Mouse (Mus musculus): ENCODE measurements at regions not wholly inside any gene's neighbourhood (a gene's known extent, or its start where the extent isn't known, plus 50 kb on each side); places are given as distances from the start of the nearest gene placed in this dataset.

DNA sequence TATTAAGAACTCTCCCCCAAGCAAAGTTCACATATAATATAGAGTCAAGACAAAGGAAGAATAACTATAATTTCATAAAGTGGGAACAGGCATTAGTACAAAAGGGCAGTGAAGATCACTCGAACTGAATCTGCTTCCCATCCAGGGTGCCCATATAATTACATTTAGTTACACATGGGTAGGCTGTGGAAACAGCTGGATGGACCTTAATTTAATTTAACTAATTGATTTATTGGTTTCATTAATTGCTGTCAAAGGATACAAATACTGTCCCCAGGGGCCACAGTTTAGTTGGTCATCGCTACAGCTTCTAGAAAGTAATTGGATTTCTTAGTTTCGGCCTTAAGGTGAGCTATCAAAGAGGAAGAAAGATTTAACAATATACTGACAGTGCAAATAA, 91.4 kb upstream of the Col1a2 start:
- WGBS, result 80% methylated on average over 3 of the region's 3 CpGs
- H3K9me3 ChIP-seq, result no peaks in the 10 kb centered on the region
- H3K4me3 ChIP-seq (replicated peaks), result no peak overlapping the region
- no peak overlapping the region for H3K27ac ChIP-seq
- no peaks in the 10 kb centered on the region for H3K27me3 ChIP-seq
- H3K4me1 ChIP-seq (replicated peaks), result peaks cover 10% of the 10 kb centered on the region; the same call in 1 of the 2 replicates
- no peaks in the 10 kb centered on the region for H3K36me3 ChIP-seq
- no peak overlapping the region for H3K9ac ChIP-seq (replicated peaks)
- no peak for ATAC-seq
- no peak overlapping the region for H3K4me2 ChIP-seq (replicated peaks)

- no peaks in the 10 kb centered on the region for H3K9me3 ChIP-seq
- H3K27me3 ChIP-seq, result no peaks in the 10 kb centered on the region
- no peak overlapping the region for H3K4me2 ChIP-seq (replicated peaks)
- WGBS, result 40% methylated on average over 6 of the region's 6 CpGs
- no peak overlapping the region for H3K9ac ChIP-seq (replicated peaks)
- no peak overlapping the region for H3K4me3 ChIP-seq (replicated peaks)
- H3K4me1 ChIP-seq (replicated peaks), result peaks cover 13% of the 10 kb centered on the region; the same call in 1 of the 2 replicates
- H3K27ac ChIP-seq, result no peak overlapping the region
- ATAC-seq, result no peak
- no peaks in the 10 kb centered on the region for H3K36me3 ChIP-seq
Observed at GRCm38 (mm10) chr6:4414166-4414565, 90.4 kb upstream of the Col1a2 start.

DNA sequence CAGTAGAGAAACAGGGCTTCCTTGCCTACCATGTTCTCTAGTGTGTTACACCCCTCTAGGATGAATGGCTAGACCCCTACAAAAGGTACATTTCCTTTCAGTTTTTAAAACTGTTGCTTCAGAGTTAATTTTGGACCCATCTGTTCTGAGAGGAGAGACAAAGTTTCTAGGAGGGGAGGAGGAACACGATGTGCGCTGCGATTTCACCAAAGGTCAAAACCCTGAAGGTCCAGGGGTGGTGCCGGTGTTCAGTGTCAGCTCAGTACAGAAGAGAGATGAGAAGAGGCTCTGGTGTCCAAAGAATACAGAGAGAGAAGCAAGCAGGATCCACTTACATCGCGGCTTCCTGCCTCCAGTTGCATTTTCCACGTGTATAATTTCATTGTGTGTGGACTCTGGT, 89.4 kb upstream of the Col1a2 start:
- no peak overlapping the region for H3K4me2 ChIP-seq (replicated peaks)
- no peak for ATAC-seq
- no peak overlapping the region for H3K27ac ChIP-seq
- H3K27me3 ChIP-seq, result no peaks in the 10 kb centered on the region
- H3K4me3 ChIP-seq (replicated peaks), result no peak overlapping the region
- 88% methylated on average over 7 of the region's 7 CpGs for WGBS
- peaks cover 13% of the 10 kb centered on the region; the same call in 1 of the 2 replicates for H3K4me1 ChIP-seq (replicated peaks)
- no peaks in the 10 kb centered on the region for H3K9me3 ChIP-seq
- H3K36me3 ChIP-seq, result no peaks in the 10 kb centered on the region
- no peak overlapping the region for H3K9ac ChIP-seq (replicated peaks)

DNA sequence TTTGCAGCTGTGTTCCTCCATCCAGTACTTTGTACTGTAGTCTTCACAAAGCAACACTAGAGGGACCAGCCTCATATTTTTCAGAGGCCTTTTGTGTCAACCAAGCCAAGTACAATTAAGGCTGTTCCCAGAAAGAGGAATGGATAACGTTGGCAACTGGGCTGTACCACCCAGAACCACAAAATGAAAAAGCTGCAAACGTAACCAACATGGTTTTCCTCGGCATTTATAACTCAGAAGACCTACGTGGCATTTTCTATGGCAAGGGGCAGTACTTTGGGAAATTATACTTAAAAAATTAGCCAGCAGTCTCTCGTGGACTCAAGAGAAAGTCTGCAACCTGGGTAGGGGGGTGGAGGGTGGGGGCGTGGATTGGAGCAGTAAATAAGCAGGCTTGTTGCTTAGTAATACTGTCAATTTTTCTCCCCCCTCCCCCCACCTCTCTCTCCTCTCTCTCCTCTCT, 87.3 kb upstream of the Col1a2 start:
- H3K9me3 ChIP-seq, result no peaks in the 10 kb centered on the region
- H3K27me3 ChIP-seq, result no peaks in the 10 kb centered on the region
- 38% methylated on average over 6 of the region's 6 CpGs for WGBS
- peak; percentile 85 for ATAC-seq
- H3K4me2 ChIP-seq (replicated peaks), result no peak overlapping the region
- H3K27ac ChIP-seq, result peak overlapping the region; percentile 40; the same call in 1 of the 2 replicates
- peaks cover 13% of the 10 kb centered on the region; the same call in 1 of the 2 replicates for H3K4me1 ChIP-seq (replicated peaks)
- H3K36me3 ChIP-seq, result no peaks in the 10 kb centered on the region
- no peak overlapping the region for H3K9ac ChIP-seq (replicated peaks)
- no peak overlapping the region for H3K4me3 ChIP-seq (replicated peaks)

DNA sequence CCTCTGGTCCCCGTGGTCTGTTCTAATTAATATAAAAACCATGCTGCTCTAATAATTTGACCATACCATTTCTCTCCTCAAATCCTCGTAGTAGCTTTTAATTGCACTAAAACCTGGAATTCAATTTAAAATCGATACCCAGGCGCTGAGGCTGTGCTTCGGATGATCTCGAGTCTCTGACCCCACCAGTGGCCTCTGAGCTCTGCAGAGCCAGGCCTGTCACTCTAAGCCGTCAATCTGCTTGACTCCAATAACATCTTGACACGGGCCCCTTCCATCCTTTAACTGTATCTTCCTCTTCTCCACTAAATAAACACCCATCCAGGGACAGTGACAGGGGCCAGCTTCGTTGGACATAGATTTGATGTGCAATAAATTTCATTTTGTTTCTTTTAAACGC, 86.2 kb upstream of the Col1a2 start:
- peak; percentile 28; the same call in 1 of the 2 replicates for ATAC-seq
- WGBS, result 60% methylated on average over 10 of the region's 10 CpGs
- H3K4me2 ChIP-seq (replicated peaks), result no peak overlapping the region
- no peak overlapping the region for H3K4me3 ChIP-seq (replicated peaks)
- H3K9me3 ChIP-seq, result no peaks in the 10 kb centered on the region
- peaks cover 13% of the 10 kb centered on the region; the same call in 1 of the 2 replicates for H3K4me1 ChIP-seq (replicated peaks)
- no peak overlapping the region for H3K27ac ChIP-seq
- no peaks in the 10 kb centered on the region for H3K27me3 ChIP-seq
- no peaks in the 10 kb centered on the region for H3K36me3 ChIP-seq
- H3K9ac ChIP-seq (replicated peaks), result 0 out of 2 replicates have a peak overlapping the region, but pooled peaks have one; percentile 14

- ATAC-seq, result no peak
Observed at GRCm38 (mm10) chr6:4418941-4419351, 85.7 kb upstream of the Col1a2 start.

GRCm38 (mm10) chr6:4421466-4421865, 83.1 kb upstream of the Col1a2 start:
- no peaks in the 10 kb centered on the region for H3K36me3 ChIP-seq
- H3K4me2 ChIP-seq (replicated peaks), result no peak overlapping the region
- peaks cover 13% of the 10 kb centered on the region; the same call in 1 of the 2 replicates for H3K4me1 ChIP-seq (replicated peaks)
- no peak for ATAC-seq
- H3K27ac ChIP-seq, result no peak overlapping the region
- no peak overlapping the region for H3K4me3 ChIP-seq (replicated peaks)
- no peaks in the 10 kb centered on the region for H3K27me3 ChIP-seq
- H3K9me3 ChIP-seq, result no peaks in the 10 kb centered on the region
- WGBS, result 84% methylated on average over 7 of the region's 7 CpGs
- H3K9ac ChIP-seq (replicated peaks), result no peak overlapping the region

More at GRCm38 (mm10) chr6:4418941-4419351, 85.7 kb upstream of the Col1a2 start:
- H3K4me2 ChIP-seq (replicated peaks), result no peak overlapping the region
- H3K27me3 ChIP-seq, result no peaks in the 10 kb centered on the region
- H3K4me1 ChIP-seq (replicated peaks), result peaks cover 13% of the 10 kb centered on the region; the same call in 1 of the 2 replicates
- H3K4me3 ChIP-seq (replicated peaks), result no peak overlapping the region
- 90% methylated on average over 5 of the region's 5 CpGs for WGBS
- H3K27ac ChIP-seq, result no peak overlapping the region
- no peaks in the 10 kb centered on the region for H3K36me3 ChIP-seq
- H3K9me3 ChIP-seq, result no peaks in the 10 kb centered on the region
- H3K9ac ChIP-seq (replicated peaks), result no peak overlapping the region

DNA sequence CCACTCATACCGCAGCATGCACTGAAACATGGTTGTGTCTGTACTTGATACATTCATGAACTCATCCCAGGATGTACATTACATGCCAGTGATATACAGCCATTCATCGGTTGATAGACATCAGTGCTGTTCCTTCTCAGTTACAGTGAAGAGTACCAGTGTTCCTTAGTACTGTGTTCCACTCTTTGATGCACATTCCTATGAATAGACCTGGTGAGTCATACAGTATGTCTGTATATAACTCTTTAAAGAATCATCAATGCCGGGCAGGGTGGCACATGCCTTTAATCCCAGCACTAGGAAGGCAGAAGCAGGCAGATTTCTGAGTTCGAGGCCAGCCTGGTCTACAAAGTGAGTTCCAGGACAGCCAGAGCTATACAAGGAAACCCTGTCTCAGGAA, 77.5 kb upstream of the Col1a2 start:
- WGBS, result 92% methylated on average over 4 of the region's 4 CpGs
- no peak overlapping the region for H3K4me3 ChIP-seq (replicated peaks)
- ATAC-seq, result no peak

GRCm38 (mm10) chr6:4430704-4431310, 73.8 kb upstream of the Col1a2 start:
- Histone ChIP-seq H3K9ac (replicated peaks) (no peak overlapping the region), H3K27me3 (no peaks in the 10 kb centered on the region), H3K36me3 (no peaks in the 10 kb centered on the region), H3K4me1 (replicated peaks) (no peaks in the 10 kb centered on the region), H3K9me3 (no peaks in the 10 kb centered on the region), H3K27ac (no peak overlapping the region), H3K4me3 (replicated peaks) (no peak overlapping the region), H3K4me2 (replicated peaks) (no peak overlapping the region)
- no peak for ATAC-seq
- WGBS, result 76% methylated on average over 1 of the region's 1 CpGs

More for the DNA sequence above, 77.5 kb upstream of the Col1a2 start:
- H3K27me3 ChIP-seq, result no peaks in the 10 kb centered on the region
- no peaks in the 10 kb centered on the region for H3K9me3 ChIP-seq
- H3K4me2 ChIP-seq (replicated peaks), result no peak overlapping the region
- no peaks in the 10 kb centered on the region for H3K4me1 ChIP-seq (replicated peaks)
- no peak overlapping the region for H3K9ac ChIP-seq (replicated peaks)
- H3K36me3 ChIP-seq, result no peaks in the 10 kb centered on the region
- no peak overlapping the region for H3K27ac ChIP-seq

GRCm38 (mm10) chr6:4432192-4432591, 72.4 kb upstream of the Col1a2 start:
- no peaks in the 10 kb centered on the region for H3K9me3 ChIP-seq
- 84% methylated on average over 8 of the region's 8 CpGs for whole genome bisulfite sequencing
- no peak for ATAC-seq
- no peak overlapping the region for H3K4me3 ChIP-seq (replicated peaks)
- no peaks in the 10 kb centered on the region for H3K27me3 ChIP-seq
- H3K27ac ChIP-seq, result no peak overlapping the region
- H3K4me2 ChIP-seq (replicated peaks), result no peak overlapping the region
- H3K4me1 ChIP-seq (replicated peaks), result no peaks in the 10 kb centered on the region
- no peaks in the 10 kb centered on the region for H3K36me3 ChIP-seq
- H3K9ac ChIP-seq (replicated peaks), result no peak overlapping the region

DNA sequence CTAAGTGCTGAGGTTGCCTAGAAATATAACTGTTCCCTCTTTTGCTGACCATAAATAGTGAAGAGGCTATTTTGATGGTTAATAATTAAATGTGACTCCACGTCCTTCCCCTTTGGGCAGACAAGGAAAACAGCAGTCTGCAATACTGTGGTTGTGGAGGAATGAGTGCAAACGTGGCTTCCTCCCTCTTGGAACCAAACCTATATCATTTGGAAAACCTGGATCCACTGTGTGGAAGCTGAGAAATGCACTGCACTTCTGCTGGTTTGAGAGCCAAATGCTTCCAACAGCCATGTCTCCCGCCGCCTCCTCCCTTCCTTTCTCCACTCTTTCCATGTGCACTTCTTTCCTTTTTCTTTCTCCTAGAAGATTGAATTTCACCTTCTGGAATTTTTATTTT, 68.2 kb upstream of the Col1a2 start:
- no peaks in the 10 kb centered on the region for H3K9me3 ChIP-seq
- H3K9ac ChIP-seq (replicated peaks), result no peak overlapping the region
- H3K36me3 ChIP-seq, result no peaks in the 10 kb centered on the region
- no peaks in the 10 kb centered on the region for H3K4me1 ChIP-seq (replicated peaks)
- H3K27me3 ChIP-seq, result no peaks in the 10 kb centered on the region
- no peak for ATAC-seq
- H3K4me2 ChIP-seq (replicated peaks), result no peak overlapping the region
- H3K4me3 ChIP-seq (replicated peaks), result no peak overlapping the region
- no peak overlapping the region for H3K27ac ChIP-seq
- WGBS, result 84% methylated on average over 4 of the region's 4 CpGs

GRCm38 (mm10) chr6:4436874-4437273, 67.7 kb upstream of the Col1a2 start:
- WGBS, result 88% methylated on average over 1 of the region's 1 CpGs
- Histone ChIP-seq H3K4me1 (replicated peaks) (no peaks in the 10 kb centered on the region), H3K36me3 (no peaks in the 10 kb centered on the region), H3K4me3 (replicated peaks) (no peak overlapping the region), H3K27ac (no peak overlapping the region), H3K4me2 (replicated peaks) (no peak overlapping the region), H3K9me3 (no peaks in the 10 kb centered on the region), H3K9ac (replicated peaks) (no peak overlapping the region), H3K27me3 (no peaks in the 10 kb centered on the region)
- ATAC-seq, result no peak
